ENCODE assay signal across 8 mouse cellular contexts in genomic region chr1:180813409-180813884, GRCm38 (mm10). TPM values are rescaled to one million over a fixed set of nuclear protein-coding genes. Genes with fewer than 3 reads are reported as not detected.
A peak's percentile ranks its signal among the peaks of the same experiment; 100 is the strongest.
DNase-seq lines count a peak whose midpoint lies in the region; ATAC-seq and TF ChIP-seq lines count a peak whose summit lies in the region.

No protein-coding gene starts in this region.

- H3K27ac ChIP-seq in embryonic fibroblast, embryonic 13.5 days (ENCODE audit: insufficient read depth, low read length): peak overlapping the region; percentile 97
- peak overlapping the region; percentile 99 for H3K27ac ChIP-seq in heart, embryonic 10.5 days
- peak overlapping the region; percentile 100 for H3K27ac ChIP-seq in kidney, embryonic 15.5 days
- peak overlapping the region; percentile 100 for H3K27ac ChIP-seq in limb, embryonic 15.5 days
- H3K27ac ChIP-seq in midbrain, postnatal 0 days (ENCODE audit: low read depth, low read length): peak overlapping the region; percentile 100

- H3K4me2 ChIP-seq in kidney, embryonic 15.5 days: peak overlapping the region; percentile 66
- H3K4me2 ChIP-seq in limb, embryonic 15.5 days: peak overlapping the region; percentile 62
- H3K4me2 ChIP-seq in midbrain, postnatal 0 days (ENCODE audit: low read depth, low read length, poor library complexity, severe bottlenecking): peak overlapping the region; percentile 82

- peaks cover 2% of the 10 kb centered on the region for H3K4me1 ChIP-seq in embryonic fibroblast, embryonic 13.5 days (ENCODE audit: control insufficient read depth, insufficient read depth, low read length)
- peaks cover 29% of the 10 kb centered on the region for H3K4me1 ChIP-seq in heart, embryonic 10.5 days
- H3K4me1 ChIP-seq in kidney, embryonic 15.5 days: peaks cover 35% of the 10 kb centered on the region
- H3K4me1 ChIP-seq in limb, embryonic 15.5 days: peaks cover 33% of the 10 kb centered on the region
- peaks cover 3% of the 10 kb centered on the region; the same call in 1 of the 2 replicates for H3K4me1 ChIP-seq in midbrain, postnatal 0 days (ENCODE audit: insufficient read depth, low read length)

- H3K9me3 ChIP-seq in heart, embryonic 10.5 days: no peaks in the 10 kb centered on the region
- H3K9me3 ChIP-seq in kidney, embryonic 15.5 days (replicated peaks): no peaks in the 10 kb centered on the region
- no peaks in the 10 kb centered on the region for H3K9me3 ChIP-seq in limb, embryonic 15.5 days
- no peaks in the 10 kb centered on the region for H3K9me3 ChIP-seq in midbrain, postnatal 0 days (ENCODE audit: low read length)

- peak; percentile 96 for ATAC-seq in kidney, embryonic 15.5 days (replicated peaks; ENCODE audit: low FRiP score)
- peak; percentile 96 for ATAC-seq in limb, embryonic 15.5 days (ENCODE audit: insufficient number of reproducible peaks, low FRiP score, low TSS enrichment, low read depth)
- ATAC-seq in midbrain, postnatal 0 days (ENCODE audit: low FRiP score): peak; percentile 96

- peak overlapping the region; percentile 100 for H3K9ac ChIP-seq in kidney, embryonic 15.5 days
- H3K9ac ChIP-seq in limb, embryonic 15.5 days: peak overlapping the region; percentile 100
- H3K9ac ChIP-seq in midbrain, postnatal 0 days (replicated peaks; ENCODE audit: low read length, poor library complexity, severe bottlenecking): peak overlapping the region; percentile 98

- peaks cover 25% of the 10 kb centered on the region for H3K36me3 ChIP-seq in heart, embryonic 10.5 days
- H3K36me3 ChIP-seq in kidney, embryonic 15.5 days: peaks cover 22% of the 10 kb centered on the region
- peaks cover 17% of the 10 kb centered on the region for H3K36me3 ChIP-seq in limb, embryonic 15.5 days
- H3K36me3 ChIP-seq in midbrain, postnatal 0 days (ENCODE audit: insufficient read depth, low read length): 0 out of 2 replicates have a peak, but pooled peaks cover 3% of the 10 kb centered on the region

- TF ChIP-seq CTCF in embryonic fibroblast, embryonic 13.5 days (IDR thresholded peaks at IDR 0.05; ENCODE audit: borderline replicate concordance, insufficient read depth, low read length): no peak
- TF ChIP-seq CTCF in midbrain, postnatal 0 days (IDR thresholded peaks at IDR 0.05): no peak

- peak overlapping the region; percentile 92 for H3K4me3 ChIP-seq in embryonic fibroblast, embryonic 13.5 days (ENCODE audit: insufficient read depth, low read length)
- H3K4me3 ChIP-seq in heart, embryonic 10.5 days: peak overlapping the region; percentile 95
- H3K4me3 ChIP-seq in kidney, embryonic 15.5 days (replicated peaks): peak overlapping the region; percentile 97
- peak overlapping the region; percentile 87 for H3K4me3 ChIP-seq in limb, embryonic 15.5 days
- H3K4me3 ChIP-seq in midbrain, postnatal 0 days (ENCODE audit: low read depth, low read length): peak overlapping the region; percentile 57

- no peaks in the 10 kb centered on the region for H3K27me3 ChIP-seq in heart, embryonic 10.5 days (ENCODE audit: insufficient read depth, poor library complexity, severe bottlenecking)
- no peaks in the 10 kb centered on the region for H3K27me3 ChIP-seq in kidney, embryonic 15.5 days
- H3K27me3 ChIP-seq in limb, embryonic 15.5 days: no peaks in the 10 kb centered on the region
- H3K27me3 ChIP-seq in midbrain, postnatal 0 days (ENCODE audit: insufficient read depth, low read length): no peaks in the 10 kb centered on the region

- DNase-seq in B cell, adult 2 months: peak; percentile 94
- DNase-seq in brain, adult 2 months (ENCODE audit: low read depth, low spot score): peak; percentile 97
- peak; percentile 98 for DNase-seq in heart, embryonic 10.5 days (ENCODE audit: low spot score)
- DNase-seq in midbrain, postnatal 0 days (ENCODE audit: low spot score): peak; percentile 96
- DNase-seq in spleen, postnatal 10 days (ENCODE audit: low spot score in 2 of 2): peak; percentile 97

- TF ChIP-seq POLR2A in embryonic fibroblast, embryonic 13.5 days (IDR thresholded peaks at IDR 0.05; ENCODE audit: low read depth, low read length): peak; percentile 96

- WGBS in heart, embryonic 10.5 days: under 1% methylated on average over 57 of the region's 65 CpGs
- WGBS in kidney, embryonic 15.5 days: under 1% methylated on average over 59 of the region's 65 CpGs
- WGBS in limb, embryonic 15.5 days: 1% methylated on average over 50 of the region's 65 CpGs
- WGBS in midbrain, postnatal 0 days: under 1% methylated on average over 24 of the region's 65 CpGs

RNA-seq across cellular contexts. Expression of gene H3f3a, which starts 0.3 kb away (rescaled TPM):
- polyA plus RNA-seq in embryonic fibroblast, embryonic 13.5 days (2011; ENCODE audit: insufficient read length, low read depth, missing spikeins): 542 and 820 TPM in 2 replicates
- 1,530 and 1,842 TPM in 2 replicates for polyA plus RNA-seq in heart, embryonic 10.5 days (2016; fragmentation: Nextera tagmentation; extraction: Ambion mirVana)
- polyA plus RNA-seq in kidney, embryonic 15.5 days (2015; fragmentation: Nextera tagmentation; extraction: Ambion mirVana): 2,677 and 2,753 TPM in 2 replicates
- 2,561 and 2,592 TPM in 2 replicates for polyA plus RNA-seq in limb, embryonic 15.5 days (2015; fragmentation: Nextera tagmentation; extraction: Ambion mirVana)
- total RNA-seq in midbrain, postnatal 0 days (2014; rRNA removed): 1,783 and 3,084 TPM in 2 replicates
- 1,997 and 2,039 TPM in 2 replicates for polyA plus RNA-seq in midbrain, postnatal 0 days (2015; fragmentation: Nextera tagmentation; extraction: Ambion mirVana)

RNA-seq across cellular contexts. Expression of gene Sde2, which starts 37.5 kb away (rescaled TPM):
- 25.9 and 28.0 TPM in 2 replicates for polyA plus RNA-seq in embryonic fibroblast, embryonic 13.5 days (2011; ENCODE audit: insufficient read length, low read depth, missing spikeins)
- 32.3 and 39.8 TPM in 2 replicates for polyA plus RNA-seq in heart, embryonic 10.5 days (2016; fragmentation: Nextera tagmentation; extraction: Ambion mirVana)
- polyA plus RNA-seq in kidney, embryonic 15.5 days (2015; fragmentation: Nextera tagmentation; extraction: Ambion mirVana): 37.0 and 38.7 TPM in 2 replicates
- 37.0 and 39.0 TPM in 2 replicates for polyA plus RNA-seq in limb, embryonic 15.5 days (2015; fragmentation: Nextera tagmentation; extraction: Ambion mirVana)
- 12.8 and 15.3 TPM in 2 replicates for total RNA-seq in midbrain, postnatal 0 days (2014; rRNA removed)
- polyA plus RNA-seq in midbrain, postnatal 0 days (2015; fragmentation: Nextera tagmentation; extraction: Ambion mirVana): 20.7 and 24.2 TPM in 2 replicates

Comparison
In these comparisons a context has a peak if more than half of its experiments do, and no peak if none do; other contexts are left out.
1. Peak in every context shown above with its lines: DNase-seq, ATAC-seq, H3K4me3 ChIP-seq and H3K27ac ChIP-seq.